Mouse (Mus musculus) small intestine, adult 2 months (tissue): ENCODE measurements around the gene 1700016K19Rik.

Experiments
- CTCF ChIP-seq: fragments of 200-500 bp; IDR thresholded peaks from 2 replicates; pipeline ENCODE4 v1.5.1; 2012; ENCODE audit warnings: low read depth, mild to moderate bottlenecking, control low read depth, inconsistent platforms, low read length, moderate library complexity, mixed read lengths; ENCODE audit not compliant: insufficient replicate concordance, insufficient read length; ENCODE audit errors: extremely low read depth
- POLR2A ChIP-seq: fragments of 200-500 bp; IDR thresholded peaks from 2 replicates; pipeline ENCODE4 v1.6.1; 2012; ENCODE audit warnings: low read depth, mild to moderate bottlenecking, control low read depth, inconsistent platforms, low read length, moderate library complexity

DNA sequence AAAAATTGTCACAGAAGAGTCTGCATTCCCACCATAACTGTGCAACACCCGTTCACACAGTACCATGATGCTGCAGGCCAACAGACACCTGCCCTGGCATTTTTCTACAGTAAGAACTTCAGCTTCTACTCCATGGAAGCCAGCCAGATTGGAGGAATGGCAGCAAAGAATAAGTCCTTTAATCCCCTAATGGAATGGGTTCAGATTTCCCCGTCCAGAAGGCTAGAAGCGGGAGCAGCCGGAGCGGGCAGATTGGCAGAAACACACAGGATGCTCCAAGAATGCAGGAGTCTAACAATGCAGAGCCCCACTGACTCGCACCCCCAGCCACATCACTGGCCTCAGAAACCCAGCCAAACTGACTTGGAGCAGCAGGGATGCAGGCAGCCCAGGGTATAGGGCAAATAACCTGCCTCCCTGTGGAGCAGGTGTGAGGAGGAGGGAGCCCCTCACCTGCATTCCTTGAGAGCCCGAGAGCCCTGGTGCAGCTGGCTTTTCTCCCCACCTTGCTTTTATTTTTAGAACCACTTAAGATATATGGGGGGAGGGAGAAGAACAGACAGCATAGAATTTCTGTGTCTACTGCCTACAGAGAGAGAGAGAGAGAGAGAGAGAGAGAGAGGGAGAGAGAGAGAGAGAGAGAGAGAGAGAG is 26.7 kb upstream of the 1700016K19Rik start:
- no peak for TF ChIP-seq CTCF
- TF ChIP-seq POLR2A, result no peak
